Mouse (Mus musculus): Measurements from ENCODE around the gene Ddx11. TPM values are rescaled to one million over a fixed set of nuclear protein-coding genes. Genes with fewer than 3 reads are reported as not detected.

The Ddx11 gene
- polyA plus RNA-seq, 1 experiment from 2014 or later = 8.3 TPM

Other genes starting within 250 kb of the Ddx11 start
- 49.8 TPM in 2 replicates for gene Ralbp1, start 237.7 kb upstream of the Ddx11 start, polyA plus RNA-seq (2015; fragmentation: Nextera tagmentation; extraction: Ambion mirVana)
- 66.5 and 70.2 TPM in 2 replicates for gene Twsg1, start 172.3 kb upstream of the Ddx11 start, polyA plus RNA-seq (2015; fragmentation: Nextera tagmentation; extraction: Ambion mirVana)
- gene Ankrd12, start 46.4 kb upstream of the Ddx11 start, polyA plus RNA-seq (2015; fragmentation: Nextera tagmentation; extraction: Ambion mirVana) = 118 and 132 TPM in 2 replicates
- gene Ndufv2, start 22.0 kb upstream of the Ddx11 start, polyA plus RNA-seq (2015; fragmentation: Nextera tagmentation; extraction: Ambion mirVana) = 347 and 349 TPM in 2 replicates
- 39.7 and 40.2 TPM in 2 replicates for gene Washc1, start 12.0 kb upstream of the Ddx11 start, polyA plus RNA-seq (2015; fragmentation: Nextera tagmentation; extraction: Ambion mirVana)